Mouse (Mus musculus) C2C12 (cell line): ENCODE measurements around the gene Prpf4b.

Source experiments
- CEBPB ChIP-seq: IDR thresholded peaks from one replicate; pipeline ENCODE4 v1.6.1; 2011; ENCODE audit warnings: low read depth, mild to moderate bottlenecking, control low read depth, moderate library complexity
- CTCF ChIP-seq: IDR thresholded peaks from one replicate; pipeline ENCODE4 v1.5.1; 2011; ENCODE audit not compliant: control insufficient read depth, insufficient read depth, insufficient read length
- FOSL1 ChIP-seq: IDR thresholded peaks from one replicate; pipeline ENCODE4 v1.8.0; 2011; ENCODE audit warnings: mild to moderate bottlenecking, low read length; ENCODE audit not compliant: poor library complexity, insufficient read depth, severe bottlenecking
- MAX ChIP-seq: IDR thresholded peaks from one replicate; pipeline ENCODE4 v1.6.1; 2011; ENCODE audit warnings: mild to moderate bottlenecking, control low read depth
- MYOD1 ChIP-seq: IDR thresholded peaks from one replicate; pipeline ENCODE4 v1.6.1; 2011; ENCODE audit warnings: low read depth; ENCODE audit not compliant: control insufficient read depth, insufficient read length
- MYOG ChIP-seq: IDR thresholded peaks from one replicate; pipeline ENCODE4 v1.6.1; 2011; ENCODE audit not compliant: control insufficient read depth, insufficient read length; ENCODE audit errors: extremely low read depth
- USF1 ChIP-seq: IDR thresholded peaks from one replicate; pipeline ENCODE4 v1.6.1; 2011; ENCODE audit warnings: low read depth, mild to moderate bottlenecking, control low read depth, moderate library complexity

- TF ChIP-seq CTCF, result no peak
- no peak for TF ChIP-seq CEBPB
- TF ChIP-seq USF1, result no peak
- no peak for TF ChIP-seq MAX
- TF ChIP-seq MYOG, result no peak
- TF ChIP-seq MYOD1, result no peak
- no peak for TF ChIP-seq FOSL1
These were observed 67.3 kb downstream of the Prpf4b start for GRCm38 (mm10) chr13:34942370-34942769.
